Mouse (Mus musculus) liver, embryonic 13.5 days (tissue): ENCODE measurements around the gene Tuba3b. TPM values are rescaled to one million over a fixed set of nuclear protein-coding genes. Genes with fewer than 3 reads are reported as not detected.

ENCODE experiments used
- ATAC-seq: fragments of 200-750 bp; cut with Nextera tagmentation; 2 replicates; pipeline ENCODE4 v1.8.0; 2017; ENCODE audit warnings: low read depth, mild to moderate bottlenecking, moderate number of reproducible peaks, moderate library complexity
- DNase-seq: peaks from one replicate; pipeline ENCODE4 v3.0.0; 2022
- H3K27ac ChIP-seq: fragments of 300-500 bp; sonication (generic); 2 replicates; pipeline ENCODE4 v1.5.1; 2015; ENCODE audit warnings: moderate library complexity, mild to moderate bottlenecking, inconsistent platforms
- H3K27me3 ChIP-seq: fragments of 300-500 bp; sonication (generic); 2 replicates; pipeline ENCODE4 v1.6.1; 2015; ENCODE audit warnings: mild to moderate bottlenecking, inconsistent platforms
- H3K36me3 ChIP-seq: fragments of 300-500 bp; sonication (generic); 2 replicates; pipeline ENCODE4 v1.6.1; 2015; ENCODE audit warnings: mild to moderate bottlenecking, inconsistent platforms
- H3K4me1 ChIP-seq: fragments of 300-500 bp; sonication (generic); replicated peaks from 2 replicates; pipeline ENCODE4 v1.6.1; 2015; ENCODE audit warnings: inconsistent platforms
- H3K4me2 ChIP-seq: fragments of 300-500 bp; sonication (generic); 2 replicates; pipeline ENCODE4 v1.6.1; 2015; ENCODE audit warnings: inconsistent platforms, mild to moderate bottlenecking, moderate library complexity
- H3K4me3 ChIP-seq: fragments of 300-500 bp; sonication (generic); replicated peaks from 2 replicates; pipeline ENCODE4 v1.5.1; 2015; ENCODE audit warnings: mild to moderate bottlenecking, inconsistent platforms
- H3K9ac ChIP-seq: fragments of 300-500 bp; sonication (generic); 2 replicates; pipeline ENCODE4 v1.6.1; 2015; ENCODE audit warnings: mild to moderate bottlenecking, inconsistent platforms
- H3K9me3 ChIP-seq: fragments of 300-500 bp; sonication (generic); replicated peaks from 2 replicates; pipeline ENCODE4 v1.6.1; 2016; ENCODE audit warnings: inconsistent platforms
- WGBS: fragments of 180-500 bp; shearing (Covaris S2); methylation state at CpG from one replicate; pipeline ENCODE4 v1.1.7; 2015; ENCODE audit not compliant: insufficient replicate concordance; 5-methylcytosine and 5-hydroxymethylcytosine counted together
- polyA plus RNA-seq: library from polyadenylated mRNA; unstranded; fragments of >200 nt; fragmentation: Nextera tagmentation; extraction: Ambion mirVana; gene quantifications from 2 replicates; pipeline ENCODE4 v1.2.1, GENCODE M21; 2015

Gene Tuba3b
- not detected in 2 replicates for polyA plus RNA-seq

DNA sequence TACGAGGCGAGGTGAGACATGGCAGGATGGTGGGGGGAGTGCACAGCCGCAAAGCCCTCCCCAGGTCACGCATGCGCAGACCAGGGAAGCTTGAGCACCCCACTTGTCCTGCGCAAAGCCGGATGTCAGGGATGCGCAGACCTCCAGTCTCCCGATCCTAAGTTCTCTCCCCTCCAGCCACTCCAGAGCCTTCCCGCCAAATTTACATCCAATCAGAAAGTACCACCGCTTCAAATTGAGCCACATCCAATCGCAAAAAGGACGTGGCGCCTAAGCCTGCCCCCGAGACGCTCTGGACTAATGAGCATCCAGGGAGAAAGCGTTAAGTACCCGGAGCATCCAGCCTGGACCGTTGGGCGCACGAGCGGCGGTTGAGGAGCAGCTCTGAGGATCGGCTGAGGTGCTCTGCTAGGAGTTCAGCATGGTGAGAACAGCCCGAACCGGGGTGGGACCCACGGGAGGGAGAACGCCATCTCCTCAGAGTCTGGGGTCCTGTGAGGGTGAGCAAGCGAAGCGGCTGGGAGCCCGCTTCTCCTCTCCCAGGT is at the start of gene Tuba3b:
TSS of gene Tuba3b (plus strand) at position 92 of the 545 bp plus-strand sequence.
- H3K36me3 ChIP-seq = no peaks in the 10 kb centered on the region
- no peaks in the 10 kb centered on the region for H3K27me3 ChIP-seq
- no peak within 1 kb of the TSS for H3K9ac ChIP-seq
- ATAC-seq (no peak), DNase-seq (no peak)
- H3K9me3 ChIP-seq = no peaks in the 10 kb centered on the region
- peaks cover 3% of the 10 kb centered on the region; the same call in 1 of the 2 replicates for H3K4me1 ChIP-seq
- no peak within 1 kb of the TSS for H3K27ac ChIP-seq
- H3K4me3 ChIP-seq = no peak within 1 kb of the TSS
- 0 out of 2 replicates have a peak within 1 kb of the TSS, but pooled peaks have one; percentile 5 for H3K4me2 ChIP-seq
- 84% methylated on average over 31 of the region's 31 CpGs for WGBS

DNA sequence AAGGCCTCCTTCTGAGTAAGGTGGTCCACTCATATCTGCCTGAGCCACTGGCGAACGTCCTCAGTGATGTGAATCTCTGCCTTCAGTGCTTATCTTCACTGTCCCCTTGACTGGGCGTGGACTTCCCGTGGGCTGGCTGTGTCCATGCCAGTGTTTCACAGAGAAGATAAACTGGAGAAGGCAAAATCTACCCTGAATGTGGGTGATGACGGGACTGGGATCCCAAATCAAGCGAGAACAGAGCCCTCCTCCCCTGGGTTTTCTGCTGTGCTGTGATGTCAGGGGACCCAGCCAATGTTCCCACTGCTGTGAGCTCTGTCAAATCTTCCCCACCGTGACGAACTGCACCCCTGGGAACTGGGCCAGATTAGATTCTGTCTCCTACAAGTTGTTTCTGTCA is 48.3 kb upstream of the Tuba3b start:
- Histone ChIP-seq H3K9me3 (no peaks in the 10 kb centered on the region), H3K4me2 (no peak overlapping the region), H3K27me3 (no peaks in the 10 kb centered on the region), H3K4me3 (no peak overlapping the region), H3K9ac (no peak overlapping the region), H3K36me3 (no peaks in the 10 kb centered on the region), H3K27ac (no peak overlapping the region), H3K4me1 (0 out of 2 replicates have a peak, but pooled peaks cover 2% of the 10 kb centered on the region)
- peak; percentile 60 for ATAC-seq
- DNase-seq = no peak
- WGBS = 34% methylated on average over 8 of the region's 8 CpGs

GRCm38 (mm10) chr6:145567832-145568231 is 47.7 kb upstream of the Tuba3b start:
- no peak for ATAC-seq
- H3K9ac ChIP-seq = no peak overlapping the region
- no peak for DNase-seq
- 0 out of 2 replicates have a peak, but pooled peaks cover 2% of the 10 kb centered on the region for H3K4me1 ChIP-seq
- no peaks in the 10 kb centered on the region for H3K27me3 ChIP-seq
- H3K36me3 ChIP-seq = no peaks in the 10 kb centered on the region
- 68% methylated on average over 3 of the region's 3 CpGs for WGBS
- no peak overlapping the region for H3K4me2 ChIP-seq
- H3K4me3 ChIP-seq = no peak overlapping the region
- H3K27ac ChIP-seq = no peak overlapping the region
- H3K9me3 ChIP-seq = no peaks in the 10 kb centered on the region

GRCm38 (mm10) chr6:145568701-145569100 is 46.9 kb upstream of the Tuba3b start:
- H3K4me1 ChIP-seq = 0 out of 2 replicates have a peak, but pooled peaks cover 2% of the 10 kb centered on the region
- no peak overlapping the region for H3K4me2 ChIP-seq
- no peaks in the 10 kb centered on the region for H3K9me3 ChIP-seq
- DNase-seq (no peak), ATAC-seq (no peak)
- H3K4me3 ChIP-seq = no peak overlapping the region
- 64% methylated on average over 3 of the region's 3 CpGs for WGBS
- H3K36me3 ChIP-seq = no peaks in the 10 kb centered on the region
- no peak overlapping the region for H3K27ac ChIP-seq
- H3K9ac ChIP-seq = no peak overlapping the region
- no peaks in the 10 kb centered on the region for H3K27me3 ChIP-seq

GRCm38 (mm10) chr6:145573250-145574013 is 42.1 kb upstream of the Tuba3b start:
- H3K4me1 ChIP-seq = 0 out of 2 replicates have a peak, but pooled peaks cover 2% of the 10 kb centered on the region
- no peaks in the 10 kb centered on the region for H3K27me3 ChIP-seq
- ATAC-seq (no peak), DNase-seq (no peak)
- H3K9ac ChIP-seq = no peak overlapping the region
- H3K27ac ChIP-seq = no peak overlapping the region
- no peak overlapping the region for H3K4me3 ChIP-seq
- WGBS = 67% methylated on average over 6 of the region's 6 CpGs
- no peaks in the 10 kb centered on the region for H3K36me3 ChIP-seq
- no peak overlapping the region for H3K4me2 ChIP-seq
- H3K9me3 ChIP-seq = no peaks in the 10 kb centered on the region

GRCm38 (mm10) chr6:145576762-145577161 is 38.8 kb upstream of the Tuba3b start:
- Histone ChIP-seq H3K4me3 (no peak overlapping the region), H3K27me3 (no peaks in the 10 kb centered on the region), H3K9me3 (no peaks in the 10 kb centered on the region), H3K4me2 (no peak overlapping the region), H3K27ac (no peak overlapping the region), H3K4me1 (no peaks in the 10 kb centered on the region), H3K36me3 (no peaks in the 10 kb centered on the region), H3K9ac (no peak overlapping the region)
- 74% methylated on average over 4 of the region's 4 CpGs for WGBS
- no peak for DNase-seq
- no peak for ATAC-seq

GRCm38 (mm10) chr6:145578457-145579185 is 36.9 kb upstream of the Tuba3b start:
- WGBS = 63% methylated on average over 10 of the region's 10 CpGs
- Histone ChIP-seq H3K9ac (no peak overlapping the region), H3K27me3 (no peaks in the 10 kb centered on the region), H3K4me3 (no peak overlapping the region), H3K27ac (no peak overlapping the region), H3K9me3 (no peaks in the 10 kb centered on the region), H3K36me3 (no peaks in the 10 kb centered on the region), H3K4me1 (no peaks in the 10 kb centered on the region), H3K4me2 (no peak overlapping the region)
- no peak for ATAC-seq
- DNase-seq = no peak

DNA sequence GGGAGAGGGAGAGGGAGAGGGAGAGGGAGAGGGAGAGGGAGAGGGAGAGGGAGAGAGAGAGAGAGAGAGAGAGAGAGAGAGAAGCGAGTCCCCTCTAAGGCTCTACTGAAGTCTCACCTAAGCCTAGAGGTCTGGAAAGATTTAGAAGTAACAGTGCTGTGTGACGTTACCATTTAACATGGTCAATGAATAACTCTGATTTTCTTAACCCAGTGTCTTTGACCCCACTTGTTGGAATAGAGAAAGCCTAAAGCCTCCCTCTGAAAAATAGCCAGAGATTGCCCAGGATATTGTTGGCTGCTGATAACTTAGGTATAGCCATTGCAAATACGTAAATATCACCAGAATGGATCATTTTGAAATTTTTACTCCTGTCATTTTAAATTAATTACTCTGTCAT is 35.8 kb upstream of the Tuba3b start:
- no peak for DNase-seq
- WGBS = 60% methylated on average over 3 of the region's 3 CpGs
- H3K4me3 ChIP-seq = no peak overlapping the region

GRCm38 (mm10) chr6:145581366-145582170 is 34.0 kb upstream of the Tuba3b start:
- Histone ChIP-seq H3K27me3 (no peaks in the 10 kb centered on the region), H3K4me1 (no peaks in the 10 kb centered on the region), H3K27ac (no peak overlapping the region), H3K4me2 (no peak overlapping the region), H3K4me3 (no peak overlapping the region), H3K36me3 (no peaks in the 10 kb centered on the region), H3K9me3 (no peaks in the 10 kb centered on the region), H3K9ac (no peak overlapping the region)
- whole genome bisulfite sequencing = 46% methylated on average over 10 of the region's 10 CpGs
- DNase-seq (no peak), ATAC-seq (no peak; the same call in 1 of the 2 replicates)

More for the DNA sequence above, 35.8 kb upstream of the Tuba3b start:
- Histone ChIP-seq H3K4me2 (no peak overlapping the region), H3K9ac (no peak overlapping the region), H3K27ac (no peak overlapping the region), H3K36me3 (no peaks in the 10 kb centered on the region), H3K9me3 (no peaks in the 10 kb centered on the region), H3K4me1 (no peaks in the 10 kb centered on the region), H3K27me3 (no peaks in the 10 kb centered on the region)
- ATAC-seq = no peak

GRCm38 (mm10) chr6:145585052-145585973 is 30.2 kb upstream of the Tuba3b start:
- H3K9me3 ChIP-seq = no peaks in the 10 kb centered on the region
- ATAC-seq (no peak), DNase-seq (no peak)
- H3K27me3 ChIP-seq = no peaks in the 10 kb centered on the region
- H3K9ac ChIP-seq = no peak overlapping the region
- no peaks in the 10 kb centered on the region for H3K4me1 ChIP-seq
- H3K27ac ChIP-seq = no peak overlapping the region
- H3K4me2 ChIP-seq = no peak overlapping the region
- WGBS = 69% methylated on average over 21 of the region's 21 CpGs
- no peak overlapping the region for H3K4me3 ChIP-seq
- no peaks in the 10 kb centered on the region for H3K36me3 ChIP-seq
